Mouse (Mus musculus): ENCODE results near the gene Zbtb44.

Zbtb44 gene

DNA sequence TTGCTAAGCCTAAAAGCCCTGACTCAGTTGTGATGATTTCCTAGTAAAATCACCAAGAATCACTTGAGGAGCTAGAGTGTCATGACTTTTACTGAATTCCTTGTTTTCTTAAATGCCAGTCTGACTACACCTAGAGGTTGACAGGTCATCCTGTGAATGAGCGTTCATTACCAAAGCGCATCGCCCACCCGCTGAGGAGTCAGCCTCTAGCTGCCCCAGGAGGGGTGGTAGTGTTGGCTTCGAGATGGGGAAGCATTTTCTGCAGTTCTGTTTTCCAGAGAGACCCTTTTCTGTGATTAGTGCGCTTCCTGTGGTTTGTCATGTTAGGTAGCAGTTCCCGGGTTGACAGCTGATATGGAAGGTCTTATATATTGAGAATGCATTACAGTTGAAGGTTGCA is 43.4 kb downstream of the Zbtb44 start:
- WGBS: 90% methylated on average over 7 of the region's 7 CpGs

GRCm38 (mm10) chr9:31074836-31075235 is 44.4 kb downstream of the Zbtb44 start:
- WGBS: 82% methylated on average over 10 of the region's 10 CpGs

DNA sequence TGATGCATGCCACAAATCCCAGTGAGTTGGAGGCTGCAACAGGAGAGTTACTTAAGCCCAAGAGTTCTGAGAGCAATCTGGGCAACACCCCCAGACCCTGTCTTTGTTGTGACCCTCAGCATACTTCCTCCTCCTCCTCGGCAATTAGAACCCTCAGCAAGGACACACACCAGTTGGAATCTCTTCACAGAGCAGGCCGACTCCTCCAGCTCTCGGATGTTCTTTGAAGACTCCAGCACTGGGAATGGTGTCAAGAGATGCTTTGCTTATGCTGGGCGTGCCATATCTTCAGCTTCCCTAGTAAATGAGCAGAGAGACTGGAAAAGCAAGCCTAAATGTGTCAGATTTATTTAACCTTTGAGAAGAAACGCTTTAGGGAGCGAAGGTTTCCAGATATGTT is 50.3 kb downstream of the Zbtb44 start:
- WGBS: 51% methylated on average over 6 of the region's 6 CpGs

- WGBS: 7% methylated on average over 15 of the region's 15 CpGs
Observed at GRCm38 (mm10) chr9:31082054-31082666, 51.7 kb downstream of the Zbtb44 start.

DNA sequence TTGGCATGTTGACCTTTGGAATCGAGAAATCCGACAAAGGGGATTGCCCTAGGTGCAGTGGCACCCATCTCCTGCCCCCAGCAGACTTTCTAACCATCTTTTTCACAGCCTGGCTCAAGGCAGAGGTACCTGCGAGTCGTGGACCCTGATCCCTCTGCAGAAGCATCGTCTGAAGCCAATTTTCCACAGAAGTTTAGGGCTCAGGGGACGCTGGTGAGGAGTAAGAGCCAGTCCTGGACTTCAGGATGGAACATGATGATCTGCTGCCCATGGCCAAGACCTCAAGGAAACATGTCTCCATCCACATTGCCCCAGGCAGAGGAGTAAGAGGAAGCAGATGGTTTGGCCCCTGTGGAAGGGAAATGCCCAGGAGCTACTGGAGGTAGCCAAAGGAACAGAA is 52.3 kb downstream of the Zbtb44 start:
- WGBS: 73% methylated on average over 6 of the region's 6 CpGs

GRCm38 (mm10) chr9:31085556-31085955 is 55.1 kb downstream of the Zbtb44 start:
- 82% methylated on average over 5 of the region's 5 CpGs for WGBS

DNA sequence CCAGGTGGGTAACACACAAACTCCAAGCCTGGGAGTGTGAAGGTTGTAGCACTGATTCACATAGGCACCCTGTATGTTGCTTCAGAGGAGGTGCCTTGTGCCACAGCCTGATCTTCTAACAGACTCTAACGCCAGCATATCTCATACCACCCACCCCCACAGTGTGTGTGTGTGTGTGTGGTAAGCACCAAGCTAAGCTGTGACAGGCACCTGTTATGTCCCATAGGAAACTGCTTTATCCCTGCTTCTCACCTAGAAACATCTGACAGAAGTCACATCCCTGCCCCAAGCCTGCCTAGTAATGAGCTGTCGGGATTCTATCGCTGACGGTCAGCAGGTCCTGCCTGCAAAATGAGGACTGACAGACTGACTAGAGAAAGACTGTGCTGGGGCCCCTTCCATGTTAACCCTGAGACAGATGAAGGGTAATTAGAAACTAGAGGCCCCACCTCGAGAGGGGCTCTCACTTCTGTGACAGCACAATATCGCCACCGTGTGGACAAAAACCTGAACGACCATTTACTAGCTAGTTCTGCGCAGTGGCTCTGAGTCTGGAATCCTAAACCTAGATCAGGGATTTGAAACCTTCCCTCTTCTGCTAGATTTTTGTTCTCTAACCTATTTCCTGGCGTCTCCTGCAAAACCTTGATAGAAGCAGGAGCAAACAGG is 55.8 kb downstream of the Zbtb44 start:
- 16% methylated on average over 10 of the region's 10 CpGs for WGBS

DNA sequence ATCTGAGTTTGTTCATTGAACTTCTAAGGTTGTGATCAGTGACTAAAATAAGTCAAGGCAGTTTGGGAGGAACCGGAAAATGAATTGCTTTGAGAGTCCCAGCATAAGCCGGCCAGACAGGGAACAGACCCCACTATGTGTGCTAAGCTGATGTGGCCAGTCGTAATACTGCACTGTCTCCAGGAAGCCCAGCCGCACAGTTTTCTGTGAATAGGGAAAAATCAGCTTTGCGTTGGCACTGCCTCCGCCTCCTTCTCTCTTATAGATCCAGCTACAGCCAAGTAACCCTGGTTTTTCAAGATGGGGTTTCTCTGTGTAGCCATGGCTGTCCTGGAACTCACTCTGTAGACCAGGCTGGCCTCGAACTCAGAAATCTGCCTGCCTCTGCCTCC is 56.3 kb downstream of the Zbtb44 start:
- WGBS: 74% methylated on average over 7 of the region's 7 CpGs

DNA sequence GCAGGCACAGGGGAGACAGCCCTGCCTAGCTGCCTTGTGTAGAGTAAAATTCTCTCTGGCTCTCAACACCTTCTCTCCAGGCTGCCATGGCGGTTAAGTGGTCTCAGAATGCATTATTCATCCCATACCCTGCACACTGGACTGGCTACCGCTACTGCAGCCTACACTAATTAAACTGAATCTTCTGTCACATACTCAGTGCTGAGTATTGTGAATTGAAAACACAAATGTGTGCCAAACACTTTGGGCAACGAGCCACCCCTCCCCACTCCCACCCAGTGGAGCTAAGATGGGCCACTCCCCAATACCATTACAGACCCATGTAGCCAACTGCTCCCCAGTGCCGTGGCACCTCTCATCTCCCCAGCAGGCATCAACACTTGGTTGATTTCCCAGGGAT is 57.0 kb downstream of the Zbtb44 start:
- 48% methylated on average over 4 of the region's 4 CpGs for WGBS

GRCm38 (mm10) chr9:31088116-31088515 is 57.7 kb downstream of the Zbtb44 start:
- WGBS: 79% methylated on average over 3 of the region's 3 CpGs

DNA sequence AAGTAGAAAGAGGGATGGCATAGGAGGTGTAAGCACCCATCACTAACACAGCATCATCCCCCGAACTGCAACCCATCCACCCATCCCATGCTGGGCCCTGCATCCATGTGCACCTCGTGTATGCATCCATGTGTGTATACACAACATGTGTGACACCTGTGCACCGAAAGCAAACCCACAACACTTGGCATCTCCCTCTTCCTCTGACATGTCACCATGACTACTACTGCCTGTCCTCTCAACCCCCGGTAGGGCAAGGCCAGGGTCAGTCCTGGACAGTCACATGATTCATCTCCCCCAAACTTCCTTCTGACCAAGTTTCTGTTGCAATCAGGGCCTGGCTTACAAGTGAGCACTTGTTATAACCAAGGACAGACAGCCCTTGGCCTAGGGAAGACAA is 58.4 kb downstream of the Zbtb44 start:
- 89% methylated on average over 4 of the region's 4 CpGs for WGBS

GRCm38 (mm10) chr9:31089541-31089940 is 59.1 kb downstream of the Zbtb44 start:
- 87% methylated on average over 9 of the region's 9 CpGs for WGBS

DNA sequence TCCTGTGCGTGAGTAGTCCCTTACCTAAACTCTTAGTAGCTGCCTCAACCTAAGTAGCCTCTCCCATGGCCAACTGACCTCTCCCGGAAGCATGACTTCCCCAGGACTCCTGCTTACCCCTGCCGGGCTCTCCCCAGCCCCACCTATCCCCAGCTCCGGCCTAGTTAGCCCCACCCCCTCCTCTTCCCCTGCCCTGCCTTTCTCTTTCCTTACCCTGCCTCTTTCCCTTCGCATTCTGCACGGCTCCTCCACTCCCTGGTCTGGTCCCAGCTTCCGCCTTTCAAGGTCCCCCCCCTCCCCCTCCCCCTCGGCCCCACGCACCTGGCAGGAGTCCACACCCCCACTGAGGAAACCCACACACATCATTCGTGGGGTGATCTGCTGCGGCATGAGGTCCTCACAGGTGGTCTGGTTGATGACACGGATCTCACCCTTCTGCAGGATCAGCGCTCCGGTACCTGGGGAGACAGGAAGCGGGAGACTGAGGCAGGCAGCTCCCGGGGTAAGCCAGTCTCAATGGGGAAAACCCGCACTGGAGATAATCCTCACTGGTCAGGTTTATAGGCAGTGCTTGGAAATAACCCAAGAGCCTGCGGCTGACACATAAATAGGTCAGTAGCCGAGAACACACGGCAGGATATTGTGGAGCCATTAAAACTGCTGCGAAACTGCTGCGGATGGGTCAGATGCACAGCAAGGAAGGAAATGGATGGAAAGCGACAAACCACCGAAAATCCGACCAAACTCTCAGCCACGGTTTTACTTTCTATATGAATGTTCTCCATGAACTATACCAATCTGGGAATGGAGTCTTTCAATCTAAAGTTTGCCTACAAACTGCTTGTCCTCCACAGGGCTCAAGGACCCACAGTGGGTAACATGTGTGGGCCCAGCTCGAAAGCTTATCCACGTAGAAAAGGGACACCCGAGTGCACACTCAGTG is 59.9 kb downstream of the Zbtb44 start:
- 75% methylated on average over 29 of the region's 29 CpGs for WGBS

GRCm38 (mm10) chr9:31091162-31091581 is 60.7 kb downstream of the Zbtb44 start:
- WGBS: 97% methylated on average over 10 of the region's 10 CpGs

GRCm38 (mm10) chr9:31092111-31092832 is 61.8 kb downstream of the Zbtb44 start:
- 89% methylated on average over 18 of the region's 18 CpGs for WGBS

GRCm38 (mm10) chr9:31092833-31093195 is 62.4 kb downstream of the Zbtb44 start:
- 96% methylated on average over 10 of the region's 10 CpGs for WGBS

DNA sequence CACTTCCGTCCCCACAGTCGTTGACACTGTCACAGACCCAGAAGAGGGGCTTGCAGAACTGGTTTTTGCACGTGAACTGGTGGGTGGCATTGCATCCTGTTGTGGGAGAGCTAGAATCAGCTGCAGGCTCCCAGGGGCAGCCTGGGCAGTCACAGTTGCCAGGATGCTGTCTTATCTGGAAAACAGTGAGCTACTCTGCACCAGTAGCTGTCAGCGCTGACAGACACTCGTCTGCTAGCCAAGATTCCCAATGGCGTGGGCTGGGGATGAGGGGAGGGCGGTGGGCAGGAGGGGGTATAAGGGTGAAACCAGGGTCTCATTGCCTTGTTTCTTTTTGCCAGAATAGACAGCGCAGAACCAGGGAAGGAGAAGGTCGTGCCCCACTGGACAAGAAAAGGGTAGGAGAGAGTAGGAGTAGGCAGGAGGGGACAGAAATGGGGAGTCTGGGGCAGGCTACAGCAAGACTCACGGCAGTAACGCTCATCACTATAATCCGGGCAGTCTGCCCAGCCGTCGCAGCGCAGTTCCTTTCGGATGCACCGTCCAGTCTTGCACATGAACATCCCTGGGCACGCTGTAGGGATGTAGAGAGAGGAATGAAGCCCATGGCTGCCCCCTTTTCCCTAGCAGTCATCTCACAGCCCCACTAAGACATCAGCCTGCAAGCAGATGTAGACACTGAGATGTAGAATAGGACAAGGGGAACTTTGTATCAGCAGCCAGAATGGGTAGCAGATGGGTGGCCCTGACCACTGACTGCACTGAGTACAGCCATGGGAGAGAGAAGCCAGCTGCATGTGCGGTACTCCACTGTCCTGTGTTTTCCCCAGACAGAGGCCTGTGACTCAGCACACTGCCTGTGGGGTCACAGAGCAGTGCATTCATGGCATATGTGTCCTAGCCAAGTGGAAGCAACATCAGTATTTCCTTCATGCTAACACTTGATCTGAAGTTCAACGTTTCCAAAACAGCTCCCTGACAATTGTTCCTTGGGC is 66.9 kb downstream of the Zbtb44 start:
- 57% methylated on average over 20 of the region's 20 CpGs for WGBS

DNA sequence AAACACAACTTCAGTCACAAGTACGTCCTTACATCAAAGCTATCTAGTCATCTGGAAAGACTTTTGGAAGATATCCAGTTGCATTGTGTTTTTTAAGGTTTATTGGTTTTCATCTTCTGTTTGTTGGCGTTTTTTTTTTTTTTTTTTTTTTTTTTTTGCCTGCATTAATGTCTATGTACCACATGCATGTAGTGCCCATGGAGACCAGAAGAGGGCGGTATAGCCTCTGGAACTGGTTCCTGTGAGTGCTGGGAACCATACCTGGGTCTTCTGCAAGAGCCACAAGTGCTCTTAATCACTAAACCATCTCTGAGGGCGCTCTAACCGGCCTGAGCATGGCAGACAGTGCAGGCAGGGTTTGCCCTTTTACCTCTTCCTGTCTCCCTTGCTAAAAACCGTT is 67.7 kb downstream of the Zbtb44 start:
- 72% methylated on average over 6 of the region's 6 CpGs for WGBS

GRCm38 (mm10) chr9:31108464-31108863 is 78.0 kb downstream of the Zbtb44 start:
- 85% methylated on average over 8 of the region's 8 CpGs for WGBS

DNA sequence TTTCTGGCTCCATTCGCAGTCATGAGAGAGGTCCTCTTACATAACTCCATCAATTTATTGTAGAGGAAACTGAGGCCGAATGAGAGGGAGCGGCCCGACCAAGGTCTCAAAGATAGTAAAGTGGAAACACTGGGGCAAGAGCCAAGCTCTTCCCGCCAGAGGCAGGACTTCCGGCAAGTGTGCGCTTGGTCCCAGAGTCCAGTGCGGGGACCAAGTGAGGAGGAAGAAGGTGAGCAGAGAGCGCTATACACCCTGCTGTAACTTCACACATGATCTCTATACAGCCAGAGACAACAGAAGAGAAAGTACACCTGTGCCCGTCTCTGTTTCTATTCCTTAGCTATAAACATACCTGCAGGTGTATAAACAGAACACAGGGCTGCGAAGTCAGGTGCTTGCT is 86.6 kb downstream of the Zbtb44 start:
- 92% methylated on average over 11 of the region's 11 CpGs for WGBS

- WGBS: 89% methylated on average over 6 of the region's 6 CpGs
Observed at GRCm38 (mm10) chr9:31117488-31117887, 87.0 kb downstream of the Zbtb44 start.
